Mouse (Mus musculus): ENCODE results near the gene Cd300lf. TPM values are rescaled to one million over a fixed set of nuclear protein-coding genes. Genes with fewer than 3 reads are reported as not detected.

Gene Cd300lf
- polyA plus RNA-seq, 1 experiment = 0.72 TPM

- no peak for DNase-seq
- Histone ChIP-seq H3K4me1 (ENCODE audit: control insufficient read depth, insufficient read depth, low read length) (no peaks in the 10 kb centered on the region), H3K4me3 (replicated peaks; ENCODE audit: insufficient read depth, low read depth, low read length) (no peak overlapping the region), H3K27me3 (ENCODE audit: control insufficient read depth, insufficient read depth, low read length) (no peaks in the 10 kb centered on the region), H3K27ac (ENCODE audit: insufficient read depth, low read length) (no peak overlapping the region)
- no peak for TF ChIP-seq POLR2A (IDR thresholded peaks at IDR 0.05; ENCODE audit: borderline replicate concordance, insufficient read depth, low read length)
- TF ChIP-seq CTCF (IDR thresholded peaks at IDR 0.05; ENCODE audit: borderline replicate concordance, insufficient read depth, low read depth, low read length) = no peak
- WGBS = 78% methylated on average over 9 of the region's 9 CpGs
These were observed 14.4 kb downstream of the Cd300lf start for GRCm38 (mm10) chr11:115119409-115119808.

DNA sequence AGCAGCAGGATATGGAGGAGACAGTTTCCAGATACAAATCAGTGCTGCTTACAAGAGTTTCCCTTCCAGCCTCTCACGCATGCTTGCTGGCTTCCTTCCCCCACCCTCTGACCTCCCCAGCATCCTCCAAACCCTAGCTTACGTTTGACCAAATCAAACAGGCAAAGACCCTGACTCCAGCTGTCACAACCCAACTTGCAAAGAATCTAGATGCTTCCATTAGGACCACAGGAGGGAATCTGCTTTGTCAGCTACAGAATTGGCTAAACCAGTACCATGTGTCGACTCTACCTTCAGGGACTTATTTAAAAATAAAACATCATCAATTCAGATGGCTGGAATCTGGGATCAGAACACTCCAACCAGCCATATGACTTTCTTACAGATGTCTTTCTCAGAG, 21.6 kb downstream of the Cd300lf start:
- DNase-seq = no peak
- no peaks in the 10 kb centered on the region; the same call in 1 of the 2 replicates for H3K4me1 ChIP-seq (ENCODE audit: control insufficient read depth, insufficient read depth, low read length)

DNA sequence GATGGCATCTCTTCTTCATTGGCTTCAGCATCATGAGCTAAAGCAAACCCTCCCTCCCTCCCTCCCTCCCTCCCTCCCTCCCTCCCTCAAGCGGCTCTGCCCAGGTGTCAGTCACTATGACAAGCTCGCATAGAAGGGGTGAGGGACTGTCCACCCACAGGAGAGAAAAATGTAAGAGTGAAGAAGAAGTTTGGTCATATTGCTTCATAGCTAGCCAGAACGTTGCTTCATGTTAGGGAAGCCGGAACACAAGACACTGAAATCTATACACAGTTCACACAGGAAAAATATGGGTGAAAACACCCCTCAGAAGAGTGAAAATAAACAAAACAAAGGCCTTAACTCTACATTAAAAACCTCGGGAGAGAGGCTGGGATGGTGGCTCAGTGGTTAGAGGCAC, 23.5 kb downstream of the Cd300lf start:
- Histone ChIP-seq H3K27me3 (ENCODE audit: control insufficient read depth, insufficient read depth, low read length) (no peaks in the 10 kb centered on the region), H3K4me1 (ENCODE audit: control insufficient read depth, insufficient read depth, low read length) (peaks cover 5% of the 10 kb centered on the region; the same call in 1 of the 2 replicates), H3K4me3 (replicated peaks; ENCODE audit: insufficient read depth, low read depth, low read length) (no peak overlapping the region), H3K27ac (ENCODE audit: insufficient read depth, low read length) (no peak overlapping the region)
- no peak for DNase-seq
- TF ChIP-seq POLR2A (IDR thresholded peaks at IDR 0.05; ENCODE audit: borderline replicate concordance, insufficient read depth, low read length) (no peak), CTCF (IDR thresholded peaks at IDR 0.05; ENCODE audit: borderline replicate concordance, insufficient read depth, low read depth, low read length) (no peak)
- WGBS = 87% methylated on average over 5 of the region's 5 CpGs

More for the DNA sequence above, 21.6 kb downstream of the Cd300lf start:
- no peaks in the 10 kb centered on the region for H3K27me3 ChIP-seq (ENCODE audit: control insufficient read depth, insufficient read depth, low read length)
- TF ChIP-seq CTCF (IDR thresholded peaks at IDR 0.05; ENCODE audit: borderline replicate concordance, insufficient read depth, low read depth, low read length) (no peak), POLR2A (IDR thresholded peaks at IDR 0.05; ENCODE audit: borderline replicate concordance, insufficient read depth, low read length) (no peak)
- no peak overlapping the region for H3K4me3 ChIP-seq (replicated peaks; ENCODE audit: insufficient read depth, low read depth, low read length)
- H3K27ac ChIP-seq (ENCODE audit: insufficient read depth, low read length) = no peak overlapping the region
- 51% methylated on average over 3 of the region's 3 CpGs for WGBS

DNA sequence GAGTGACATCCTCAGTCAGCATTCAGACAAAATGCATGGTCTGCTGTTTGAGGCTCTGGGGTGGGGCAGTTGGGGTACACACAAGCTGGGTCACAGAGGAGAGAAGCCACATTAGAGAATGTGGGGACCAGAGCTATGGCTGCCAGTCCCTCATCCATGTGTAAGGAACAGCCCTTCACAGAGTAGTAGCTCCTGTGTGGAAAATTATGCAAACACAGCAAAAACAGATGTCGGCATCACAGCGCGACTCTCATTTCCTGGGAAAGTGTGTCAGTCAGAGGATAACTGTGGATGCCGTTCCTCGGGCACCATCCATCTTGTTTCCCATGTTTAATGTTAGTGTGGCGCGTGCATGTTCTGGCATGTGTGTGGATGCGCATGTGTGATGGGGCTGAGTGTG, 25.6 kb downstream of the Cd300lf start:
- Histone ChIP-seq H3K4me1 (ENCODE audit: control insufficient read depth, insufficient read depth, low read length) (peaks cover 5% of the 10 kb centered on the region; the same call in 1 of the 2 replicates), H3K27me3 (ENCODE audit: control insufficient read depth, insufficient read depth, low read length) (no peaks in the 10 kb centered on the region), H3K4me3 (replicated peaks; ENCODE audit: insufficient read depth, low read depth, low read length) (no peak overlapping the region), H3K27ac (ENCODE audit: insufficient read depth, low read length) (no peak overlapping the region)
- no peak for TF ChIP-seq POLR2A (IDR thresholded peaks at IDR 0.05; ENCODE audit: borderline replicate concordance, insufficient read depth, low read length)
- TF ChIP-seq CTCF (IDR thresholded peaks at IDR 0.05; ENCODE audit: borderline replicate concordance, insufficient read depth, low read depth, low read length) = no peak
- DNase-seq = no peak
- 85% methylated on average over 8 of the region's 8 CpGs for WGBS

- no peak overlapping the region for H3K4me3 ChIP-seq (replicated peaks; ENCODE audit: insufficient read depth, low read depth, low read length)
- peaks cover 5% of the 10 kb centered on the region; the same call in 1 of the 2 replicates for H3K4me1 ChIP-seq (ENCODE audit: control insufficient read depth, insufficient read depth, low read length)
- no peak overlapping the region; the same call in 1 of the 2 replicates for H3K27ac ChIP-seq (ENCODE audit: insufficient read depth, low read length)
- H3K27me3 ChIP-seq (ENCODE audit: control insufficient read depth, insufficient read depth, low read length) = no peaks in the 10 kb centered on the region
- DNase-seq = no peak
- 20% methylated on average over 4 of the region's 4 CpGs for WGBS
- TF ChIP-seq CTCF (IDR thresholded peaks at IDR 0.05; ENCODE audit: borderline replicate concordance, insufficient read depth, low read depth, low read length) (no peak), POLR2A (IDR thresholded peaks at IDR 0.05; ENCODE audit: borderline replicate concordance, insufficient read depth, low read length) (no peak)
These were observed 26.3 kb downstream of the Cd300lf start for GRCm38 (mm10) chr11:115107403-115107916.

DNA sequence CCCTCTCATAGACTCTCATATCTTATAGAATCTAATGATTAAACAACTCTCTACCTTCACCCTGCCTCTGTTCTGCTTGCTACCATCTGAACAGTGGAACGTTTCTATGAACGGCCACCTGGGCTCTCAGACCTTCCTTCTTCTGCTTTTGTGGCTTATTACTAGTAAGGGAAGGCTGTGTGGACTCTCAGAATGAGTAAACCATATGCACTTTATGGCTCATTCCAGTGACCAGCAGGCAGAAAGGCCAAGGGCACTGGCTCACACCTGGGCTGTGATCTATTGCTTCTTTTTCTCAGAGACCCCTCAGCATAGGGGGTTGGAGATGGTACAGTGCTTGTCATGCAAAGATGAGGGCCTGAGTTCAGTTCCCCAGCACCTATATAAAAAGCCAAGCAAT, 27.2 kb downstream of the Cd300lf start:
- no peak overlapping the region for H3K27ac ChIP-seq (ENCODE audit: insufficient read depth, low read length)
- no peak for TF ChIP-seq POLR2A (IDR thresholded peaks at IDR 0.05; ENCODE audit: borderline replicate concordance, insufficient read depth, low read length)
- TF ChIP-seq CTCF (IDR thresholded peaks at IDR 0.05; ENCODE audit: borderline replicate concordance, insufficient read depth, low read depth, low read length) = no peak
- no peak overlapping the region for H3K4me3 ChIP-seq (replicated peaks; ENCODE audit: insufficient read depth, low read depth, low read length)
- no peak for DNase-seq
- H3K27me3 ChIP-seq (ENCODE audit: control insufficient read depth, insufficient read depth, low read length) = no peaks in the 10 kb centered on the region
- 85% methylated on average over 2 of the region's 2 CpGs for WGBS
- peaks cover 5% of the 10 kb centered on the region; the same call in 1 of the 2 replicates for H3K4me1 ChIP-seq (ENCODE audit: control insufficient read depth, insufficient read depth, low read length)

DNA sequence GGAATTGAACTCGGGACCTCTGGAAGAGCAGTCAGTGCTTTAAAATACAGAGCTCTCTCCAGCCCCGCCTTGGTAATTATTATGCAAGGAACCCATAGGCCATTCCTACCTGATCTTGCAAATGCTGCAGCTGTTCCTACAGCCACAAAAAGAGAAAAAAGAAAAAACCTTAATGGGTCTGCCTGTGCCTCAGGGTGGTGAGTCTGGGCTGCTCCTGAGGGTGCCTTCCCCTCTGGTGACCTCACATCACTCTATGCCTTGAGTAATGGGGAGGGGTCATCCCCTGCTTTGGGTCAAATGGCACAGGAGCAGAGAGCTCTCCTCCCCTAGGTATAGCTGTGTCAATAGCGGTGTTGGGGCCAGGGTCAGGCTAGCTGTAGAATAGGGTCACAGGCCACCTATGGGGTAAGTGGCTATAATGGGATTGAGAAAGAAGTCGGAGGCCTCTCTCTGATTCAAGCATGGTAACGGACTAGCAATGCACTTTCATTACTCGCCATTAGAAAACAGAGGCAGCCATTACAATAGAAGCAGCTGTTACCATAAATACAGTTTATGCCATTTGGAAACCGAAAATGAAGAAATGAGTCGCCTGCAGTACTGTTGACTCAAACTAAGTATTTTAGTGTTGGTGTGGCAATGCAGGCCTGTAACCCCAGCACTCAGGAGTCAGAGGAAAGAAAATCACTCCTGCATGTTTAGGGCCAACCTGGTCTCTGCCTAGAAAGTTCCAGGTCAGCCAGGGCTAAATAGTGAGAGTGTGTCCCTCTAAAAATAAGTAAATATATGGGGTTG, 28.8 kb downstream of the Cd300lf start:
- no peak for DNase-seq
- Histone ChIP-seq H3K27ac (ENCODE audit: insufficient read depth, low read length) (no peak overlapping the region), H3K27me3 (ENCODE audit: control insufficient read depth, insufficient read depth, low read length) (no peaks in the 10 kb centered on the region), H3K4me1 (ENCODE audit: control insufficient read depth, insufficient read depth, low read length) (peaks cover 5% of the 10 kb centered on the region; the same call in 1 of the 2 replicates), H3K4me3 (replicated peaks; ENCODE audit: insufficient read depth, low read depth, low read length) (no peak overlapping the region)
- no peak for TF ChIP-seq POLR2A (IDR thresholded peaks at IDR 0.05; ENCODE audit: borderline replicate concordance, insufficient read depth, low read length)
- WGBS = 84% methylated on average over 8 of the region's 8 CpGs

All from cerebellum, adult 2 months (tissue).